Mouse (Mus musculus) lung, embryonic 16.5 days (tissue): Measurements from ENCODE around the gene 4930535I16Rik. TPM values are rescaled to one million over a fixed set of nuclear protein-coding genes. Genes with fewer than 3 reads are reported as not detected.

Experiments used
- polyA plus RNA-seq: library from polyadenylated mRNA; unstranded; fragments of >200 nt; fragmentation: Nextera tagmentation; extraction: Ambion mirVana; gene quantifications from 2 replicates; pipeline ENCODE4 v1.2.1, GENCODE M21; 2015

Gene 4930535I16Rik
- polyA plus RNA-seq, 1 experiment from 2014 or later: not detected

Other genes with a start within 250 kb of the 4930535I16Rik start
- 77.8 and 89.5 TPM in 2 replicates for gene Macf1, start 233.7 kb downstream of the 4930535I16Rik start, polyA plus RNA-seq
- gene Ndufs5, start 199.8 kb downstream of the 4930535I16Rik start, polyA plus RNA-seq: 294 and 297 TPM in 2 replicates
- gene Akirin1, start 167.7 kb downstream of the 4930535I16Rik start, polyA plus RNA-seq: 29.9 and 37.8 TPM in 2 replicates
- gene Rhbdl2, start 130.1 kb downstream of the 4930535I16Rik start, polyA plus RNA-seq: 1.3 and 1.6 TPM in 2 replicates
- gene 4933427I04Rik, start 58.3 kb downstream of the 4930535I16Rik start, polyA plus RNA-seq: not detected in 2 replicates
- gene Mycbp, start 13.2 kb downstream of the 4930535I16Rik start, polyA plus RNA-seq: 69.4 and 80.6 TPM in 2 replicates
- 39.4 and 44.0 TPM in 2 replicates for gene Rragc, start 576 bp downstream of the 4930535I16Rik start, polyA plus RNA-seq